Mouse (Mus musculus) liver, adult 2 months (tissue): ENCODE results near the gene Cuta. TPM values are rescaled to one million over a fixed set of nuclear protein-coding genes. Genes with fewer than 3 reads are reported as not detected.
A peak's percentile ranks its signal among the peaks of the same experiment; 100 is the strongest.
"Not testable (repeated sequence)": the region's sequence is repeated elsewhere in the genome, so short reads cannot be mapped to it uniquely, and the experiment has no call there.

Experiments used
- DNase-seq: peaks from one replicate; pipeline ENCODE4 v3.0.0-alpha.2; 2011; ENCODE audit warnings: low read depth, low spot score; ENCODE audit errors: extremely low read depth
- H3K27ac ChIP-seq: fragments of 200-500 bp; replicated peaks from 2 replicates; pipeline ENCODE4 v1.5.1; 2012; ENCODE audit warnings: low read depth, mild to moderate bottlenecking, control low read depth, inconsistent platforms, low read length; ENCODE audit not compliant: insufficient read depth
- H3K27me3 ChIP-seq: fragments of 200-500 bp; 2 replicates; pipeline ENCODE4 v1.6.1; 2012; ENCODE audit warnings: mild to moderate bottlenecking, moderate library complexity, low read length, inconsistent platforms; ENCODE audit not compliant: control insufficient read depth, insufficient read depth
- H3K36me3 ChIP-seq: fragments of 200-500 bp; 2 replicates; pipeline ENCODE4 v1.6.1; 2012; ENCODE audit warnings: low read length, inconsistent platforms; ENCODE audit not compliant: control insufficient read depth, insufficient read depth
- H3K4me1 ChIP-seq: fragments of 200-500 bp; 2 replicates; pipeline ENCODE4 v1.6.1; 2011; ENCODE audit warnings: low read length; ENCODE audit not compliant: control insufficient read depth, insufficient read depth
- H3K4me3 ChIP-seq: fragments of 200-500 bp; 2 replicates; pipeline ENCODE4 v1.5.1; 2011; ENCODE audit warnings: low read depth, mild to moderate bottlenecking, control low read depth, low read length, moderate library complexity; ENCODE audit not compliant: insufficient read depth
- H3K79me2 ChIP-seq: fragments of 200-500 bp; 2 replicates; pipeline ENCODE4 v1.6.1; 2012; ENCODE audit warnings: inconsistent platforms, mild to moderate bottlenecking, low read length, moderate library complexity; ENCODE audit not compliant: control insufficient read depth, insufficient read depth
- H3K9ac ChIP-seq: fragments of 200-500 bp; 2 replicates; pipeline ENCODE4 v1.6.1; 2012; ENCODE audit warnings: low read depth, mild to moderate bottlenecking, control low read depth, inconsistent platforms, low read length
- CTCF ChIP-seq: fragments of 200-500 bp; IDR thresholded peaks from 2 replicates; pipeline ENCODE4 v1.5.1; 2011; ENCODE audit warnings: low read depth, low read length, control low read depth
- POLR2A ChIP-seq: fragments of 200-500 bp; IDR thresholded peaks from 2 replicates; pipeline ENCODE4 v1.6.1; 2011; ENCODE audit warnings: low read length, control low read depth; ENCODE audit not compliant: insufficient read depth; ENCODE audit errors: extremely low read depth
- WGBS: fragments of 180-500 bp; shearing (Covaris S2); methylation state at CpG from one replicate; pipeline ENCODE4 v1.1.7; 2018; 5-methylcytosine and 5-hydroxymethylcytosine counted together
- polyA plus RNA-seq: library from polyadenylated mRNA; depleted of rRNA; stranded (reverse); fragments of >200 nt; gene quantifications from 2 replicates; pipeline ENCODE4 v1.2.3, GENCODE M21; 2012; rRNA removed
- total RNA-seq: library from RNA; depleted of rRNA; stranded (reverse); fragments of >200 nt; gene quantifications from 2 replicates; pipeline ENCODE4 v1.2.3, GENCODE M21; 2014; rRNA removed

Gene Cuta
- 19.6 and 21.4 TPM in 2 replicates for total RNA-seq
- polyA plus RNA-seq = 126 and 129 TPM in 2 replicates

- TF ChIP-seq CTCF (no peak), POLR2A (peak; percentile 93)
- Histone ChIP-seq H3K36me3 (no peaks in the 10 kb centered on the region), H3K4me3 (peak within 1 kb of the TSS; percentile 85), H3K27ac (peak within 1 kb of the TSS; percentile 76), H3K9ac (peak within 1 kb of the TSS; percentile 92), H3K27me3 (no peaks in the 10 kb centered on the region), H3K4me1 (peaks cover 10% of the 10 kb centered on the region), H3K79me2 (no peaks in the 10 kb centered on the region; the same call in 1 of the 2 replicates)
- DNase-seq = peak; percentile 95
- under 1% methylated on average over 70 of the region's 70 CpGs for WGBS
These were observed at the start of gene Cuta for GRCm38 (mm10) chr17:26939178-26939972. TSS of gene Cuta (minus strand) at chr17:26939569.

DNA sequence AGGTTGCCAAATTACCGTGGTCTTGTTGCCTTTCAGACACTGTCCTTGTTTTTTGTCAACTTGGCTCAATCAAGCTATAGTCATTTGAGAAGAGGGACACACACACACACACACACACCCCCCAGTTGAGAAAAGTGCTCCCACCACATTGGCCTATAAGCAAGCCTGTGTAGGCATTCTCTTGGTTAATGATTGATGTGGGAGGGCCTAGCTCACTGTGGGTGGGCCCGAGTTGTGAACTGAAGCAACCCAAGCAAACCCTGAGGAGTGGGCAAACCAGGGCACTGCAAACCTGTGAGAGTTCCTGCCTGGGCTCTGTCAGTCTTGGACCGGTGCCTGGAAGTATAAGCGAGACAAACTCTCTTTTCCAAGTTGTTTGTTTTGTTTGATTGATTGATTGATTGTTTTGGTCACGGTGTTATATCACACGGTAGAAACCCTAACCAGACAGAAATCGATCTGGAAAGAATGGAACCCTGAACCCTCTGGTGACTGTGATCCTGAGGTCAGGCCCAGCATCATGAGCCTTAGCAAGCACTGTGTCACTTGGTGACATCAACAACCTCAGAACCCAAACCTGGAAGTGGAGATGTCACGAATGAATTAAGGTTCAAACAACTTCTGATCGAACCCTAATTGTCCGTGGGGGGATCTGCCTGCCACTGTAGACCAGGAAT, 46.3 kb upstream of the Cuta start:
- Histone ChIP-seq H3K9ac (0 out of 2 replicates have a peak overlapping the region, but pooled peaks have one; percentile 8), H3K79me2 (no peaks in the 10 kb centered on the region), H3K36me3 (no peaks in the 10 kb centered on the region), H3K4me3 (no peak overlapping the region; the same call in 1 of the 2 replicates), H3K27me3 (no peaks in the 10 kb centered on the region), H3K4me1 (0 out of 2 replicates have a peak, but pooled peaks cover 2% of the 10 kb centered on the region), H3K27ac (peak overlapping the region; percentile 73)
- TF ChIP-seq CTCF = no peak
- no peak for TF ChIP-seq POLR2A
- DNase-seq = peak; percentile 95
- 29% methylated on average over 10 of the region's 10 CpGs for WGBS

- Histone ChIP-seq H3K4me1 (0 out of 2 replicates have a peak, but pooled peaks cover 2% of the 10 kb centered on the region), H3K27me3 (no peaks in the 10 kb centered on the region), H3K36me3 (no peaks in the 10 kb centered on the region), H3K9ac (no peak overlapping the region), H3K27ac (no peak overlapping the region), H3K79me2 (no peaks in the 10 kb centered on the region), H3K4me3 (no peak overlapping the region)
- TF ChIP-seq CTCF (no peak), POLR2A (no peak)
- no peak for DNase-seq
- 86% methylated on average over 4 of the region's 4 CpGs for WGBS
These were observed 44.0 kb upstream of the Cuta start for GRCm38 (mm10) chr17:26983382-26983781.

- 0 out of 2 replicates have a peak, but pooled peaks cover 2% of the 10 kb centered on the region for H3K4me1 ChIP-seq
- no peak overlapping the region for H3K4me3 ChIP-seq
- H3K79me2 ChIP-seq = no peaks in the 10 kb centered on the region
- no peak for DNase-seq
- 0 out of 2 replicates have a peak, but pooled peaks cover 2% of the 10 kb centered on the region for H3K36me3 ChIP-seq
- no peaks in the 10 kb centered on the region for H3K27me3 ChIP-seq
- no peak overlapping the region for H3K27ac ChIP-seq
- 72% methylated on average over 2 of the region's 2 CpGs for WGBS
- no peak for TF ChIP-seq POLR2A
- TF ChIP-seq CTCF = no peak
- H3K9ac ChIP-seq = no peak overlapping the region
These were observed 41.7 kb upstream of the Cuta start for GRCm38 (mm10) chr17:26981050-26981449.

DNA sequence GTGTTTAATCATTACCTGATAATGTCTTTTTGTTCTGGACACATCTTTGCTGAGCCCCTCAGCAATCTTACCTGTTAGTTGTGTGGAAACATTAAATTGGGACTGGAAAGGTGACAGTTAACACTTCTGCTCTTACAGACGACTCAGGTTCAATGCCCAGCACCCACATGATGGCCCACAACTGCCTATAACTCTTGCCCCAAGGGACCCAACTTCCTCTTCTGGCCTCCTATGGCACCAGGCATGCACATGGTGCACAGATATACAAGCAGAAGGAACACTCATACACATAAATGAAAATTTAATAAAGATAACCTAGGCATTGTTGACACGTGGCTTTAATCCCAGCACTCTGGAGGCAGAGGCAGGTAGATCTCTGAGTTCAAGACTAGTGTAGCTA, 40.1 kb upstream of the Cuta start:
- Histone ChIP-seq H3K27ac (no peak overlapping the region), H3K79me2 (no peaks in the 10 kb centered on the region; the same call in 1 of the 2 replicates), H3K27me3 (no peaks in the 10 kb centered on the region), H3K36me3 (0 out of 2 replicates have a peak, but pooled peaks cover 2% of the 10 kb centered on the region), H3K4me3 (no peak overlapping the region), H3K4me1 (no peaks in the 10 kb centered on the region; the same call in 1 of the 2 replicates), H3K9ac (no peak overlapping the region)
- WGBS = 66% methylated on average over 2 of the region's 2 CpGs
- DNase-seq = no peak
- TF ChIP-seq POLR2A = no peak
- TF ChIP-seq CTCF = no peak

- not testable (repeated sequence) for H3K27me3 ChIP-seq, H3K9ac ChIP-seq, H3K4me1 ChIP-seq, H3K4me3 ChIP-seq, H3K79me2 ChIP-seq, H3K36me3 ChIP-seq, H3K27ac ChIP-seq, DNase-seq
- WGBS = 92% methylated on average over 6 of the region's 6 CpGs
These were observed 38.0 kb upstream of the Cuta start for GRCm38 (mm10) chr17:26977354-26977753.
